Mouse (Mus musculus) cerebellum, postnatal 36 days (tissue): ENCODE results near the gene Nptn.
A peak's percentile ranks its signal among the peaks of the same experiment; 100 is the strongest.

Experiments
- DNase-seq, 2 experiments: peaks; one replicate each; pipeline ENCODE4 v3.0.0; 2021 to 2022; ENCODE audit warnings: mixed read lengths in 2 of 2

Gene Nptn

DNA sequence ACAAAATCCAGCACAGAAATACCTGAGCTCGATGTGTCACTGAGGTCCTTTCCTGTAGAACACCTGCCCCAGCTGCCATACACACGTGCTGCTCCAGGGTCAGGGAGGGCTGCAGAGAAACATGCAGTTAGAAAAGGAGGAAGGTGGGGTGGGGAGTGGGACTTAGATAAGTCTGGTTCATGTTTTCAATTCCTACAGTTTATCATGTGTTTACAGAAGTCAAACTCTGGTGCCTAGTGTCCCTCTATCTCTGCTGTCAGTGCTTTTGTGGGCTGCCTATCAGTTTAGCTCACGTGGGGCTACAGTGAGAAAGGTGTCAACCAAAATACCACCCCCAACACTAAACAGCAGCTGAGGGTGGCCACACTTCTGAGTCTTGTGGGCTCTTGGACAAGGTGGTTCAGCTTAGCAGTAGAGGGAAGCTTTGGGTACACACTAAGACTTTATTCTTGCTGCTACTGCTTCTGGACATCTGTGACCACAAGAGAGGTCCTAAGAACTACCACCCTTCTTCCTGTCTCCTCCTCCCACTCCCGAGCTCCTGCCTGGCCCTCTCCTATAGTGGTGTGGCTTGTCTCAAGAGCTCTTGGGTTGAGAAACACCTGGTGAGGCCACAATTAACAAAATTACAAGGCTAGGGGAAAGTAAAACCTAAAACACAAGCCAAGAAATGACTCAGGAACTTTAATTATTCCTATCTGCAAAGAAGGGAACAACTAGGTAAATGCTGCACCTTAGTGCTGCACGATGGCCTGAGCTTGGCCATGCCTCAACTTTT lies 75.9 kb downstream of the Nptn start:
- DNase-seq, result no peak

DNA sequence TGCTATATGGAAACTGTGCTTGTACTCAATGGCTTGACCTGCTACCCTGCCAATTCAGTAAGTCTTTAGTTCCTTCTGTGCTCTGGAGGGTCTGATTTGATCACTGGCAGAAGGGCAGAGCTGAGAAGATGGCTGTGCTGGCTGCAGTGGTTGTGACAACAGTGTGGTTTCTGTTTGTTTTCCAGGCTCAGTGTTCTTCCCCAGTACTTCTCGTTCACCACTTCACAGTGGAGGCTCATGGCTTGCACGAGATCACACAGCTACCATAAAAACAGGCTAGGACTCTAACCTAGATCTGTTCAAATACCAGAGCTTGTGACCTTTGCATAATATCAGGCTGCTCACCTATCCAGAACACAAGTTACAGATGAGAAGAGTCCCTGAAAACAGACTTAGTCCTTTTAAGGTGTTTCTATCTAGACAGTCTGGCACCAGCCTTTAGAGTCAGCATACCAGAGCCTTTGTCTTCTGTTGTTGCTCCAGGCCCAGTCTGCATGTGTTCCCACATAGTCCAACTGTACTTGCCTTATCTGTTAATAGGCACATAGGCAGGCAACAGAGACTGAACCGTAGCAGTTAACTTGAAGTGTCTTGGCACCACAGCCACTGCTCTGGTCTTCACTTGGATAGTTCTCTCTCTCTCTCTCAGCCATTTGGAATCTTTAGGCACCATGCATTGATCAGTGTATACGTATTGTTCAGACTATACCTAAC lies 76.7 kb downstream of the Nptn start:
- no peak for DNase-seq

DNA sequence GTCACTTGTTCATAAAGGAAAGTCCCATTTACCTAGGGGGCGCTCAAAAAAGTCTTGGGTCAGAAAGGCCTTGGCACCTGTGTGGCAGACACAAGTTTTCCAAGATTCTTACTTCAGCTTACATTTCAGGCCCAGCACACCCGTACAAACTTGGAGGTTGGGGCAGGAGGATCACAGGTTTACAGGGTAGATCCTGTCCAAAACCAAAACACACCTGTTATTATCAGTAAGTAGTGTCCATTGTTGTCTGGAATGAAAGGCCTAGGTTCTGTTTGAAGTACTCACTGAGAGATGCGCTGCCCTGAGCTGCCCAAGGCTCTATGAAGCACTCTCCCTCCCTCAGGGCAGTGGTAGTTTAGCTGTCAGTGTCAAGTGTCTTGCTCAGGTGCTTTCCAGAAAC lies 77.3 kb downstream of the Nptn start:
- DNase-seq, result no peak

DNA sequence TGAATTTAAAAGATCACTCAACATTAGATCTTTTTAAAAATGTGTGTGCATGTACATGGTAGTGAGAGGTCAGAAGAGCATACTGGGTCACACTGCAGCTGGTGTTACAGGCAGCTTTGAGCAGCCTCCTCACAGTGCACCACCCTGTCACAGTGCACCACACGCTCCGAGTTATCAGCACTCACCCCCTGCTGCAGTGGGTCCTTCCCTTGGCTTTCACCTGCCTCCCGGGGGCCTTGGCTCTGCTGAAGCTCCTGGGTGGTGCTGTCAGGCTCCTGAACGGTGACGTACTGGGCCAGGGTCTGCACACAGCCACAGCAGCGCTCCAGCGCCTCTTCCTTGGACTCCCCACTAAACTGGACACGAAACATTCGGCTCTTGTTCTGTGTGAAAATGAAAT lies 77.9 kb downstream of the Nptn start:
- no peak for DNase-seq

DNA sequence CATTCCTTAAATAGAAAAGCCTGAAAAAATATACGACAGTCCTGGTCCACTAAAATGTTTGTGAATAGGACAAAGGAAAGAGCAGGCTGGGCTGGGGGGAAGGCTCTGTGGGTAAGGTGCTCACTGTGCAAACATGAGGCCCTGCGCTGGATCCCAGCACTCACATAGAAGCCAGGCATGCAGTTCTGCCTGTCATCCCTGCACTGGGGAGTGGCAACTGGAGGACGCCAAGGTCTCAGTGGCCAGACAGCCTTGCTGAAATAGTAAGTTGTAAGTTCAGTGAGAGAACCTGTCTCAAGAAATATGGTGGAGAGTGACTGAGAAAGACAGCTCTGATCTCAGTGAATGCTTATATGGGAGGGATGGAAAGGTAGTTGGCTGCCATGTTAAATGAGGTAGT lies 78.6 kb downstream of the Nptn start:
- DNase-seq, result no peak

DNA sequence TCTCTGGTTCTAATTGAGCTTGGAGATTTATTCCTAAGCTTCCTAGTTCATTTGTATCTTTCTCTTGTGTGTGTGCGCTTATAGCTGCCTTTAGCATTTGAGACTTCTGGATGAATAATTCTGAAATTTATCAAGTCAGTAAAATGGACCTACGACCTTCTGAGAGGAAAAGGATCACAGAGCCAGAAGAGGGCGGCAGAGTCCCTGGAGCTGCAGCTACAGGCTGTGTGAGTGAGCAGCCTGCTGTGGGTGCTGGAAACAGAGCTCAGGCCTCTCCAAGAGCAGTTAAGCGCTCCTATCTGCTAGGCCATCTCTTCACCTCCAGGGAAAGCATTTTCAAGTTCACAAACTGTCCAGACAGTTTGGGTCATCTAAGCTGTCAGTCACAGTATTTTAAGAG lies 80.0 kb downstream of the Nptn start:
- no peak for DNase-seq

DNA sequence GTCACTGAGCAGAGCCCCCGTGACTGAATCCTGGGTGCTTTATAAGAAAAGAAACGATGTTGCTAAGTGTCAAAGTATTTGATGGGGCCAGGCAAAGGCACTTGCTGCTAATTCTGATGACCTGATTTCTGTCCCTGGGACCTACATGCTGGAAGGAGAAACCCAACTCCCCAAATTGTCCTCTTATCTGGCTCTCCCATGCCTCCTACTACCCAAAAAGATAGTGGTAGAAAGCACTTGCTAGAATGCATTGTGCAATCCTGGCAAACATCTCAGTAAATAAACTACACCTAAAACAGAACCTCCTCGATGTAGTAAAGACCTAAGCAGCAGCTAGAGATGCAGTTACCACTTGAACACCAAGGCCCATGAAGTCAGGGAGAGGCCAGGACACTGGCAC lies 80.8 kb downstream of the Nptn start:
- no peak for DNase-seq

DNA sequence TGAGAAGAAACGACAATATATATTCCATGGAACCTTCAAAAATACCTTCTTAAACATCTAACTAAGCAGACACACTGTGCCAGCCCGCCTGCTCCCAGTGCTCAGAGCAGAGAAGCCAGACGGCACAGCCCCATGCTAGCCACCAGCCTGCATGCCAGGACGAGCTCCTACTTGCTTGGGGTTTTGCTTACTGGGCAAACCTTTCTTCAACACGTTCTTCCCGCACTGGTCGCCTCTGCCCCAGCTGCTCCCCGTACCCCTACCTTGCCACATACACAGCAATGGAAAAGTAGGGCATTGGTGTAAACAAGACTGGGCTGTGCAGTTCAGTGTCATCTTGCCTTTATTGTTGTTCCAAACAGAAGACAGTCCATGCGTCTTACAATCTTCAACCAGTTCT lies 83.5 kb downstream of the Nptn start:
- no peak for DNase-seq

DNA sequence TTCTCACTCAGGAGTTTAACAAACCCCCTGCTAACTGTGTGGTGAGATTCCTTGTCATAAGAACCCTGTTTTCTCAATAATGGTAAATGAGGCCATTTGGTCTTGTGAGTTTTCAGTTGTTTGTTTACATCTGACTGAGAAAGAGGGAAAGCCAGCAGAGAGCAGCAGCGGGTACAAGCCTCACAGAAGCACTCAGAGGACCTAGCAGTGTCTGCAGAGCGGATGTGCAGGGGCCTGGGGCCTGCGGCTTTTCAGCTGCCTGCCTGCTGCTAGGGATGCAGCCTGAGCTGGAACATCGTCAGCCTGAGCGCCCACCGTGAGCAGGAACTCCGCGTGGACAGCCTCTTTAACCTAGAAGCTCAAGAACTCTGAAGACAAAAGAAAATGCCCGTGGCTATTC lies 84.2 kb downstream of the Nptn start:
- no peak for DNase-seq

DNA sequence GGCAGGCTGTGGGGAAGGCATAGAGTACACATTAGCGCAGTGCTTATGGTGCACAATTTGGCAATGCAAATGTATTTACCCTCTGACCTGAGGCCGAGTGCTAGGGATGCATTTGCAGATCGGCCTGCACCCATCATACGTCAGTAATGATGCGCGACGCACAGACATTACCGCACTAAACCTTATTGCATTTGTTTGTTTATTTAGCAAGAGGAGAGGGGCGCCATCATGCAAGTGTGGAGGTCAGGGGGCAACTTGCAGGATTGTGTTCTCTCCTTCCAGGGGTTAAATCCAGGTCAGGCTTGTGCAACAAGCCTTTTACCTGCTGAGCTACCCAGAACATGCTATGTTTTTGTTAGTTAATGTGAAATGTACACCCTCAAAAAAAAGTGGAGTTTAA lies 85.2 kb downstream of the Nptn start:
- DNase-seq, result no peak

DNA sequence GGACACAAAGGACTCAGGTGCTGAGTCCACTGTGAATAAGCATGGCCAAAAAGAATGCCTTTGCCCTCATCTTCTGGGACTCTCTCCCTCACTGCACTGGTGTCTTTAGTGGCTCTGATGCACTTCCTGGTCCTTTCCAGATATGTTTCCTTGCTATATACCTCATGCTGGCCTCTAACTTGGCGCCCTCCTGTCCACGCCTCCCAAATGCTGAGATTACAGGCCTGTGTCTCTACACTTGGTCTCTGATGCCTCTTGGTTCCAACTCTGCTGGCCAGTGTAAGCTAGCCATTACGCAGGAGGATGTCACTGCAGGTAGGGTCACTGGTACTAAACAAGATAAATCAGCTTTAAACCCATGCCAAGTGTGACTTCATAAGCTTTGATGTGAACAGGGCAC lies 86.1 kb downstream of the Nptn start:
- no peak for DNase-seq

DNA sequence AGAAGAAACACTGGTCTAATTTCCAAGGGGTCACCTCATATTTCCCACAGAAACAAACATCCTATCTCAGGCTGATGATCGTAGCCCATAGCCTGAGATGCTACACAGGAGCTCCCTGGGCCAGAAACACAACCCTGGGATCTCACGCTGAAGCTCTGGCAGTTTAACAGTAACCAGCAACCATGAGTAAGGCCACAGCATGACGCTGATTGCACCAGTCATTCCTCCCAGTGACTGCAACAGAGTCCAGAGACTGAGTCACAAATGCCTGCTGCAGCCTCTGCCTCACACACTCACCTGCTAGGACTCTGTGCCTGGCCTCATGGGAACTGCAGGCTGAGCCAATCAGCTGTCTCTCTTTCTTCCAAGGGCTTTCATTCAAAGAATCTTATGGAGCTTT lies 87.0 kb downstream of the Nptn start:
- DNase-seq, result peak in 1 of 2 experiments; percentile 28

DNA sequence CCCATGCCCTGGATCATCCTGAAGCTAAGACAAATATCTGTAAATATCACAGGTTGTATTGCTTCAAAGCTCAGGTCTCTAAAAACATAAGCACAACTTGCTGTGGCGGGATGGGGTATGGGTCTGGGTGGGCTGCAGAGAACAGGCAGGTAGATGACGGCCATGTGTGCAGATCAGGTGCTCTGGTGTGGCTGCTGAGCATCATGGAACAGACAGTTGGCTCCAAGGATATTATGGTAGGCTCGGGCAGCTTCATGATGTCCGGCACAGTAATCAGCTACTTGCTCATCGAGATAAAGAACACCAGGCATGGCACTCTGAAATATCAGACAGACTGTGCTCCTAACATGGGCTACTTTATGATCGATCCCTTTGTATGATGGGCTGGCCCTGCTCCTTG lies 87.8 kb downstream of the Nptn start:
- DNase-seq, result no peak

DNA sequence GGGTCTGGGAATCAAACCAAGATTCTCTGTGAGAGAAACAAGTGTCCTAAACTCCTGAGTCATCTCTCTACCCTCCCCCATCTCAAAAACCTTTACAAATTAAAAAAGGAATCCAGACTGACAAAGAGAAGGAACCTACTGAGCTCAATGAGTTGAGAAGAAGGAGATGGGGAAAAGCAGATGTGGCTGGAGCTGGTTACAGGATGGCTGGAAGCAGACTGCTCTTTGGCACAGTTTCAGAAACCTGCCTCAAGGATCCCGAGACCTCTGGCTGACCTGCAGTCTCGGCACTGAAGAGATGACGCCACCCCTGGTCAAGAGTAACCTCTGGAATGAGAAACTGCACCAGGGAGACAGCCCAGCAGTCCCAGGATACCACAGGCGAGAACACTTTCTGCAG lies 90.4 kb downstream of the Nptn start:
- DNase-seq, result no peak

DNA sequence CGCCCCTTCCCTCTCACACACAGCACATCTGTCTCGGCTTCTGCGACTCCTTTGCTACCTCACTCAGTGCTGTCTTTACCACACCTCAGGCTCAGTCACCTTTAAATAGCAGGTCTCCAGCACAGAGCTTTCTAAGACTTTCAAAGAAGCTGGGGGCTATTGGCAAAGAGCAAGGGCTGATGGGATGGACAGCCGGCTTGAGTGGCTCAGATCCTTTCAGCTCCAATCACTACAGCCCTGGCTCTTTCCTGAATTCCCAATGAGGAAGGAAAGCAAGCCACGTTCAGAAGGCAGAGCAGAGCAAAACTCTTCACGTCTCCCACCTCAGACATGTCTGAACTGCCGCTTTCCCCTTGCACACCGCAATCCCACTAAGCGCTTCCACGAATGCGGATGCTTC lies 92.7 kb downstream of the Nptn start:
- no peak for DNase-seq

DNA sequence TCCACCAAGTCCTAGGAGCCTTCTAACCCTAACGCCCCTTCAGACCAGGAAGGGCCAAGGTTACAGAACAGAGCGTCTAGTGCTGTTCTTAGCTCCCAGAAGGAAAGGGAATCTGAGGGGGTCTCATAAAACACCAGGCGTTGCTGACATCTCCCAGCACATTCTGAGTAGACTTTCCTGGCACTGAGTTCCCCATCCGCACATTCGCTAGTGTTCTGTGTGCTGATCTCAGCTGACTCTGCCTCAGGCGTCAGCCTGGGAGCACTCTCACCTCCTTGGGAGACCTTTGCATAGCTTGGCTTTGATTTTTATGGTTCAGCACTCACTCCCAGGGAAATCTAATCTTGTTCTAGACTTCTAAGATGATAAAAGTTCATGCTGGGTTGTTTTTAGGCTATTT lies 93.3 kb downstream of the Nptn start:
- no peak for DNase-seq

DNA sequence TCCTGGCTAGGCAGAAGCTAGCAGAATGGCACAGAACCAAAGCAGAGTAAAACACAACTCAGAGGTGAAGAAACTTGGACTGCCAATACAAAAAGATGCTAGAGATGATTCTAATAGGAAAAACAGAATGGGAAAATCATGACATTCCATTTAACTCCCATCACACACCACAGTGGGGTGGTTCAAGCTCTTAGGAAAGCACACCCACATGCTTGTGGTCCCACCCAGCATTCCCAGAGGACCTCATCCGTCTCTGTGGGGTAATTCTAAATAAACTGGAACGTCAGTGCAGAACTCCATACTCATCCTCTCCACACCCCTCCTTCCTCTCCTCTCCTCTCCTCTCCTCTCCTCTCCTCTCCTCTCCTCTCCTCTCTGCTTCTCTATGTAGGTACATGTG lies 99.4 kb downstream of the Nptn start:
- no peak for DNase-seq

DNA sequence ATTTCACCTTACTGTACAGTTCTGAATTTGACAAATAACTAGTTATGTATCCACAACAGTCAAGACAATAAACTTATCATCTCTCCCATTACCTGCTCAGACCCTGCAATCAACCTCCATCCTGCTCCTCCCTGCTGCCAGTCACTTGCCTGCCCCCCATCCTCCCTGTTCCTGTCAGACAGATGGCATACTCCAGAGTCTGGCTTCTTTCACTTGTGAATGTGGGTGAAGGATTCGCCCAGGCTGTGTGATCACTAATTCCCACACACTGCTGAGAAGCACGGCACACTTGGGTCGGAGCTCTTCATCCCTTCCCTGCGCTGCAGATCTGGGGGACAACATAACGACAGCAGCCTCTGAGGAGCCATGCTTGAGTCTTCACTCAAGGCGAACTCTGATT lies 100.1 kb downstream of the Nptn start:
- no peak for DNase-seq

DNA sequence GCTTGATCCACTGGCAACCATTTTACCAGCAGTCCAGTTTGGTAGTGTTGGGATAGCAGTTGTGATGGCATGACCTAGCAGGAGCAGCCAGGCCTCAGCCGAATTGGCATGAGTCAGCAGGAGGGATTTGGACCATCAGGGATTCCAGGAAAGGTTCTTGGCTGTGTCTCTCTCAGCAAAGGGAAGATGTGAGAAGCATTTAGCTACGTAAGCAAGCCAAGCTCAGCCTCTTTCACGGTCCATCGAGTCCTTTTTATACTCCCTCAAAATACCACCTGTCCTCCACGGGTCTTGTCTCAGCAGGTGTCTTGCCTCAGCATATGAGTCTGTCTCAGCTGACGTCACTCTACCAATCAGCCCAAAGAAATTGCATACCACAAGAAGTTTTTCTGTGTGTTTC lies 101.3 kb downstream of the Nptn start:
- DNase-seq, result no peak

DNA sequence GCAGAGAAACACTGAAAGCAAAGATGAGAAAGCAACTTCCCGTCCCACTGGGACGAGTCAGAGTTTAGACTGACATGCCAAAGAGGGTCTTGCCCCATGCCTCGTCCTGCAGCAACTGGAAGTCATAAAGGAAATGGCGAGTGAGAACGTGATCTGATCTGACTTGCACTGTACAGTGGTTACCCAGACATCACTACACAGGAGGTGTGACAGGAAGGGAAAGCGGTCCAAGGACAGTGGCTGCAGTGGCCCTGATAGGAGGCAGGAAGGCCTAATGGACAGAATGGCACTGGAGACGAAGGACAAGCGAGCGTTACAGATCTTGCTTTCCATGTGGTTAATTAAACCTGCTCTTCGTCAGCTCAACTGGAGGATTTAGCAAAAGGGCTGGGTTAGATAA lies 103.2 kb downstream of the Nptn start:
- DNase-seq, result no peak

DNA sequence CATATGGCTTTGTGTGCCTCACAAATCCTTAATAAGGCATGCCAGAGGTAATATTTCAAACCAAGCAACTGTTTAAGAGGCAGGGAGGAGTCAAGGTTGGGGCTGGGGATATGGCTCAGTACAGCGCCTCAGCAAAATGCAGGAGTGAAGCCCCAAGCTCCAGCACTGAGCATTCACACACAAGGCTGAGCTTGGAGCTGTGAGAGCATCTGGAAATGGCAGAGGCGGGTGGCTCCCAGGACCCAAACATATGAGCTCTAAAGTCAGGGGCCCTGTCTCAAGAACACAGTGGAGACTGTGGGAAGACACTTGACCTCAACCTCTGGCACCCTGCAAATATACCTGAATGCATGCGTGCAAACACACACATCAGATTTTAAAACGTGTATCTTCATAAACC lies 106.0 kb downstream of the Nptn start:
- no peak for DNase-seq

DNA sequence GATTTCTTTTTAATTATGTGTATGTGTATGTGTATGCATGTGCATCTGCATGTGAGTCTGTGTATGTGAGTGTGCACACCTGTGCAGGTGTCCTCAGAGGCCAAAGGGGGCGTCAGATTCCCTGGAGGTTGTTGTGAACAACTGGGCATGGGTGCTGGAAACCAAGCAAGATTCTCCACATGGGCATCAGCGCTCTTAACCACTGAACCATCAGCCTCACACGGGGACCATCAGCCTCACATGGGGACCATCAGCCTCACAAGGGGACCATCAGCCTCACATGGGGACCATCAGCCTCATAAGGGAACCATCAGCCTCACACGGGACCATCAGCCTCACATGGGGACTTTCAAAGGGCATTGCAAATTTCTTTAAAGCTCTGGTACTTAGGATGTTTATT lies 108.7 kb downstream of the Nptn start:
- no peak for DNase-seq

DNA sequence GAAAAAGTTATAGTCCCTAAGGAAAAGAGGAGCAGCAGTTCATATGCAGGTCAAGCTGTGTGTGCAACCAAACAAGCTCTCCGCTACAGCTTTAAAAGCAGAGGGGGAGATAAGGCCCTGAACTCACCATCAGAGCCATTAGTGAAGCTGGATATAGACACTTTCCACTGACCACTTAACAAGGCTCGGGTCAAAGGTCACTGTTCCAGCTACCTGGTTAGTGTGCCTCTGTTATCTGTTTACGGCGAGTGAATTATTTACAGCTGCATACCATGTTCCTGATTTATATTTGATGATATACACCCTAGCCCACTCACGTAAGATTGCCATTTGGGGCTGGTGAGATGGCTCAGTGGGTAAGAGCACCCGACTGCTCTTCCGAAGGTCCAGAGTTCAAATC lies 109.4 kb downstream of the Nptn start:
- no peak for DNase-seq

DNA sequence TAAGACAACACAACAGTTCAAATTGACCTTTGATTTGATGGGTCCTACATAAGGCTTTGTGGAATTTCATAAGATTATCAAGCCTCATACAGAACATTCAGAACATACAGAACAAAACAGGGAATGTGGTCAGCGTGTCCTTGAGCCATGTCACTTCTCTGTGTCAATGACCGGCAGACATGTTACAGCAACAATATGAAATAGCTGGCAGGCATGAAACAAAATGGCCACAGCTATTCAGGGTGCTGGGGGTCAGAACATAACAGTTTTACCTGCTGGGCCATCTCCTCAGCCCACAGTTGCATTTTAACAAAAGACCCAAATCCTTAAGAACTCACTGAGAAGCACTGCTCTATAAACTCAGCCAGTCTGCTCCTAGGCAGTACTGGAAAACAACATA lies 116.4 kb downstream of the Nptn start:
- no peak for DNase-seq

DNA sequence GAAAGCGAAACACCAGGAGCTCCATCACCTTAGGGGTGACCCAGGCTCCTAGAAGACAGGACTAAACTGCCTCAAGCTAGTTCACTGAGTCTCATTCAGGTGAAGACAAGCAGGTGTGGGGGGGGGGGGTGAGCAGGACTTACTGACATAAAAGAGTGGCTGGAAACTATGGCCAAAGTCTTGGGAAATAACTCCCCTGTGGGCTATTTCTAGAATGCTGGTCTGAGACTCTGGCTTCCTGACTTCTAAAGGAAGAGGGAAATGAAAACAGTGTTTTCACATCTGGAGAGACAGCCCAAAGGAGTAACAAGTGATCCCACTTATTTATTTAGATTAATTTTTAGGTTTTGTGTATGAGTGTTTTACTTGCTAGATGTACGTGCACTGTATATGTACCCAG lies 119.7 kb downstream of the Nptn start:
- DNase-seq, result no peak
